Mouse (Mus musculus) ES-Bruce4 (cell line): Measurements from ENCODE around the gene Agap1.

Source experiments
- CTCF ChIP-seq: IDR thresholded peaks from one replicate; pipeline ENCODE4 v1.8.1; 2011; ENCODE audit warnings: low read depth, low read length
- POLR2A ChIP-seq: IDR thresholded peaks from one replicate; pipeline ENCODE4 v1.8.1; 2011; ENCODE audit warnings: low read length; ENCODE audit not compliant: insufficient read depth

GRCm38 (mm10) chr1:89634055-89634454 lies 179.4 kb downstream of the Agap1 start:
- TF ChIP-seq CTCF (peak; percentile 58), POLR2A (no peak)
